Mouse (Mus musculus) forebrain, embryonic 13.5 days (tissue): ENCODE results near the gene Gm11444. TPM values are rescaled to one million over a fixed set of nuclear protein-coding genes. Genes with fewer than 3 reads are reported as not detected.

Source experiments
- polyA plus RNA-seq: library from polyadenylated mRNA; unstranded; fragments of >200 nt; fragmentation: Nextera tagmentation; extraction: Ambion mirVana; gene quantifications from 2 replicates; pipeline ENCODE4 v1.2.1, GENCODE M21; 2015

Gm11444 gene
- polyA plus RNA-seq, 1 experiment from 2014 or later = not detected

Other genes starting within 250 kb of the Gm11444 start
- gene Tbx2, start 17.8 kb downstream of the Gm11444 start, polyA plus RNA-seq = 0.42 and 0.61 TPM in 2 replicates
- gene Tbx4, start 36.1 kb upstream of the Gm11444 start, polyA plus RNA-seq = 0.06 and 0.26 TPM in 2 replicates